Mouse (Mus musculus): ENCODE measurements at regions not wholly inside any gene's neighbourhood (a gene's known extent, or its start where the extent isn't known, plus 50 kb on each side); places are given as distances from the start of the nearest gene placed in this dataset.
A peak's percentile ranks its signal among the peaks of the same experiment; 100 is the strongest.
"Not testable (repeated sequence)": the region's sequence is repeated elsewhere in the genome, so short reads cannot be mapped to it uniquely, and the experiment has no call there.

- Histone ChIP-seq H3K27me3 (replicated peaks) (peaks cover 6% of the 10 kb centered on the region), H3K4me1 (peaks cover 6% of the 10 kb centered on the region; the same call in 1 of the 2 replicates), H3K36me3 (replicated peaks; ENCODE audit: low read length) (no peaks in the 10 kb centered on the region), H3K4me3 (replicated peaks) (no peak overlapping the region), H3K9me3 (no peaks in the 10 kb centered on the region; the same call in 1 of the 2 replicates)
- TF ChIP-seq GATA1 (IDR thresholded peaks at IDR 0.05; ENCODE audit: borderline replicate concordance, low read length) (no peak), FLI1 (IDR thresholded peaks at IDR 0.05; ENCODE audit: low read length) (no peak)
Observed at GRCm38 (mm10) chr12:109747776-109748175, 147.6 kb upstream of the Rtl1 start.

- TF ChIP-seq FLI1 (IDR thresholded peaks at IDR 0.05; ENCODE audit: low read length): no peak
- no peak for TF ChIP-seq GATA1 (IDR thresholded peaks at IDR 0.05; ENCODE audit: borderline replicate concordance, low read length)
- Histone ChIP-seq H3K9me3 (no peaks in the 10 kb centered on the region; the same call in 1 of the 2 replicates), H3K27me3 (replicated peaks) (peaks cover 6% of the 10 kb centered on the region), H3K4me1 (peaks cover 6% of the 10 kb centered on the region; the same call in 1 of the 2 replicates), H3K4me3 (replicated peaks) (no peak overlapping the region), H3K36me3 (replicated peaks; ENCODE audit: low read length) (no peaks in the 10 kb centered on the region)
Observed at GRCm38 (mm10) chr12:109748326-109749059, 148.4 kb upstream of the Rtl1 start.

GRCm38 (mm10) chr12:109749256-109749655 lies 149.1 kb upstream of the Rtl1 start:
- H3K9me3 ChIP-seq: no peaks in the 10 kb centered on the region

GRCm38 (mm10) chr12:109749711-109750243 lies 149.6 kb upstream of the Rtl1 start:
- Histone ChIP-seq H3K4me3 (replicated peaks) (peak overlapping the region; percentile 62), H3K36me3 (replicated peaks; ENCODE audit: low read length) (no peaks in the 10 kb centered on the region), H3K4me1 (peaks cover 6% of the 10 kb centered on the region; the same call in 1 of the 2 replicates), H3K27me3 (replicated peaks) (peaks cover 6% of the 10 kb centered on the region), H3K9me3 (no peaks in the 10 kb centered on the region)
- TF ChIP-seq FLI1 (IDR thresholded peaks at IDR 0.05; ENCODE audit: low read length): no peak
- TF ChIP-seq GATA1 (IDR thresholded peaks at IDR 0.05; ENCODE audit: borderline replicate concordance, low read length): no peak

More at GRCm38 (mm10) chr12:109749256-109749655, 149.1 kb upstream of the Rtl1 start:
- TF ChIP-seq GATA1 (IDR thresholded peaks at IDR 0.05; ENCODE audit: borderline replicate concordance, low read length) (no peak), FLI1 (IDR thresholded peaks at IDR 0.05; ENCODE audit: low read length) (no peak)
- Histone ChIP-seq H3K4me1 (peaks cover 6% of the 10 kb centered on the region; the same call in 1 of the 2 replicates), H3K27me3 (replicated peaks) (peaks cover 6% of the 10 kb centered on the region), H3K36me3 (replicated peaks; ENCODE audit: low read length) (no peaks in the 10 kb centered on the region), H3K4me3 (replicated peaks) (no peak overlapping the region)

- TF ChIP-seq GATA1 (IDR thresholded peaks at IDR 0.05; ENCODE audit: borderline replicate concordance, low read length) (no peak), FLI1 (IDR thresholded peaks at IDR 0.05; ENCODE audit: low read length) (no peak)
- H3K9me3 ChIP-seq: no peaks in the 10 kb centered on the region
- peaks cover under 1% of the 10 kb centered on the region for H3K27me3 ChIP-seq (replicated peaks)
- H3K4me1 ChIP-seq: peaks cover 1% of the 10 kb centered on the region; the same call in 1 of the 2 replicates
- H3K4me3 ChIP-seq (replicated peaks): no peak overlapping the region
- H3K36me3 ChIP-seq (replicated peaks; ENCODE audit: low read length): no peaks in the 10 kb centered on the region
Observed at GRCm38 (mm10) chr12:109754986-109755385, 154.9 kb upstream of the Rtl1 start.

GRCm38 (mm10) chr12:109764293-109764692 lies 164.2 kb upstream of the Rtl1 start:
- Histone ChIP-seq H3K4me3 (replicated peaks) (no peak overlapping the region), H3K9me3 (no peaks in the 10 kb centered on the region), H3K4me1 (no peaks in the 10 kb centered on the region), H3K36me3 (replicated peaks; ENCODE audit: low read length) (no peaks in the 10 kb centered on the region), H3K27me3 (replicated peaks) (no peaks in the 10 kb centered on the region)
- TF ChIP-seq GATA1 (IDR thresholded peaks at IDR 0.05; ENCODE audit: borderline replicate concordance, low read length): no peak
- TF ChIP-seq FLI1 (IDR thresholded peaks at IDR 0.05; ENCODE audit: low read length): no peak

- H3K9me3 ChIP-seq; H3K27me3 ChIP-seq (replicated peaks); H3K36me3 ChIP-seq (replicated peaks; ENCODE audit: low read length); H3K4me3 ChIP-seq (replicated peaks); H3K4me1 ChIP-seq: not testable (repeated sequence)
Observed at GRCm38 (mm10) chr12:109766602-109767001, 166.5 kb upstream of the Rtl1 start.

- H3K4me3 ChIP-seq (replicated peaks): no peak overlapping the region
- TF ChIP-seq GATA1 (IDR thresholded peaks at IDR 0.05; ENCODE audit: borderline replicate concordance, low read length): no peak
- no peak for TF ChIP-seq FLI1 (IDR thresholded peaks at IDR 0.05; ENCODE audit: low read length)
- H3K4me1 ChIP-seq: peaks cover 4% of the 10 kb centered on the region; the same call in 1 of the 2 replicates
- peaks cover 5% of the 10 kb centered on the region; the same call in 1 of the 2 replicates for H3K9me3 ChIP-seq
- H3K36me3 ChIP-seq (replicated peaks; ENCODE audit: low read length): no peaks in the 10 kb centered on the region
- no peaks in the 10 kb centered on the region for H3K27me3 ChIP-seq (replicated peaks)
Observed at GRCm38 (mm10) chr12:109772543-109772942, 172.4 kb upstream of the Rtl1 start.

GRCm38 (mm10) chr12:109773909-109774313 lies 173.8 kb upstream of the Rtl1 start:
- H3K27me3 ChIP-seq (replicated peaks): no peaks in the 10 kb centered on the region
- no peak for TF ChIP-seq FLI1 (IDR thresholded peaks at IDR 0.05; ENCODE audit: low read length)
- TF ChIP-seq GATA1 (IDR thresholded peaks at IDR 0.05; ENCODE audit: borderline replicate concordance, low read length): no peak
- H3K4me3 ChIP-seq (replicated peaks): no peak overlapping the region
- H3K4me1 ChIP-seq: peaks cover 4% of the 10 kb centered on the region; the same call in 1 of the 2 replicates
- no peaks in the 10 kb centered on the region for H3K36me3 ChIP-seq (replicated peaks; ENCODE audit: low read length)
- H3K9me3 ChIP-seq: peaks cover 5% of the 10 kb centered on the region; the same call in 1 of the 2 replicates

GRCm38 (mm10) chr12:109798846-109799245 lies 198.7 kb upstream of the Rtl1 start:
- Histone ChIP-seq H3K27me3 (replicated peaks) (no peaks in the 10 kb centered on the region), H3K9me3 (no peaks in the 10 kb centered on the region), H3K4me1 (no peaks in the 10 kb centered on the region), H3K4me3 (replicated peaks) (no peak overlapping the region), H3K36me3 (replicated peaks; ENCODE audit: low read length) (no peaks in the 10 kb centered on the region)
- TF ChIP-seq GATA1 (IDR thresholded peaks at IDR 0.05; ENCODE audit: borderline replicate concordance, low read length) (no peak), FLI1 (IDR thresholded peaks at IDR 0.05; ENCODE audit: low read length) (no peak)
